20 mouse cellular contexts compared by ENCODE assay signal in genomic region chr10:62310259-62311039, GRCm38 (mm10). TPM values are rescaled to one million over a fixed set of nuclear protein-coding genes. Genes with fewer than 3 reads are reported as not detected.
DNase-seq lines count a peak whose midpoint lies in the region; ATAC-seq and TF ChIP-seq lines count a peak whose summit lies in the region.
"Had no signal": no experiment of that assay in that cellular context is flagged by ENCODE, and none has a peak within 500 bp of the region (broad histone marks: within the 10 kb centered on the region; RNA-seq: fewer than 3 reads in every experiment).

No protein-coding gene starts in this region.

- H3K4me2 ChIP-seq in heart, embryonic 15.5 days = no peak overlapping the region
- H3K4me2 ChIP-seq: forebrain, embryonic 13.5 days; midbrain, embryonic 11.5 days had no signal

- no peak for TF ChIP-seq CTCF in layer of hippocampus, adult 2 months (conservative IDR thresholded peaks at IDR 0.05)

- H3K27me3 ChIP-seq in heart, embryonic 15.5 days = no peaks in the 10 kb centered on the region
- H3K27me3 ChIP-seq in hindbrain, embryonic 10.5 days (ENCODE audit: insufficient read depth, poor library complexity, severe bottlenecking) = no peaks in the 10 kb centered on the region
- H3K27me3 ChIP-seq: forebrain, embryonic 13.5 days had no signal

- H3K4me3 ChIP-seq in heart, embryonic 15.5 days = no peak overlapping the region
- H3K4me3 ChIP-seq in layer of hippocampus, adult 2 months = no peak overlapping the region
- H3K4me3 ChIP-seq in hindbrain, embryonic 10.5 days = no peak overlapping the region
- H3K4me3 ChIP-seq: forebrain, embryonic 13.5 days had no signal

- H3K9ac ChIP-seq in heart, embryonic 15.5 days = no peak overlapping the region
- H3K9ac ChIP-seq: forebrain, embryonic 13.5 days; liver, postnatal 0 days had no signal

- peaks cover 23% of the 10 kb centered on the region; the same call in 1 of the 2 replicates for H3K36me3 ChIP-seq in heart, embryonic 15.5 days
- peaks cover 4% of the 10 kb centered on the region; the same call in 1 of the 2 replicates for H3K36me3 ChIP-seq in hindbrain, embryonic 10.5 days

- no peaks in the 10 kb centered on the region for H3K9me3 ChIP-seq in heart, embryonic 15.5 days (replicated peaks)
- H3K9me3 ChIP-seq in hindbrain, embryonic 10.5 days = no peaks in the 10 kb centered on the region
- H3K9me3 ChIP-seq: forebrain, embryonic 13.5 days had no signal

- no peak for ATAC-seq in heart, embryonic 15.5 days (replicated peaks; ENCODE audit: insufficient number of reproducible peaks, insufficient read depth, low FRiP score, low read depth)
- ATAC-seq: forebrain, embryonic 13.5 days; hindbrain, postnatal 0 days; intestine, postnatal 0 days; liver, postnatal 0 days had no signal

- H3K4me1 ChIP-seq in heart, embryonic 15.5 days (replicated peaks) = peaks cover 26% of the 10 kb centered on the region
- peaks cover 19% of the 10 kb centered on the region for H3K4me1 ChIP-seq in hindbrain, embryonic 10.5 days (replicated peaks)

- intact Hi-C loops in heart, postnatal 10 days (cut with DNase I) = no loop called here

- WGBS in heart, embryonic 15.5 days = 59% methylated on average over 10 of the region's 10 CpGs
- 88% methylated on average over 10 of the region's 10 CpGs for WGBS in hindbrain, embryonic 10.5 days

- peak; percentile 60 to 63 for DNase-seq in cerebellum, adult 18-20 months
- DNase-seq in cerebellum, adult 8-10 months = no peak
- DNase-seq in heart, postnatal 10 days = no peak
- no peak for DNase-seq in layer of hippocampus, adult 2 months (ENCODE audit: low spot score in 2 of 2)
- DNase-seq in layer of hippocampus, postnatal 36 days = no peak
- peak; percentile 78 for DNase-seq in brain, adult 2 months (ENCODE audit: low read depth, low spot score)
- no peak for DNase-seq in hindbrain, embryonic 10.5 days (ENCODE audit: low spot score)
- DNase-seq: adrenal gland, postnatal 36 days; liver, postnatal 0 days; right cerebral cortex, adult 18-20 months had no signal

- peak overlapping the region; percentile 37 for H3K27ac ChIP-seq in heart, embryonic 15.5 days
- H3K27ac ChIP-seq in layer of hippocampus, adult 2 months = peak overlapping the region; percentile 37; the same call in 1 of the 2 replicates
- H3K27ac ChIP-seq in hindbrain, embryonic 10.5 days = no peak overlapping the region
- H3K27ac ChIP-seq: forebrain, embryonic 13.5 days; hindbrain, postnatal 0 days; stomach, postnatal 0 days had no signal

RNA-seq across cellular contexts. Expression of gene Tacr2, which starts 58.2 kb away (rescaled TPM):
- polyA plus RNA-seq in heart, embryonic 15.5 days (2015; fragmentation: Nextera tagmentation; extraction: Ambion mirVana) = 0.14 TPM in 1 of 2 replicates, not detected in the other
- not detected for total RNA-seq in heart, postnatal 10 days (2021)
- total RNA-seq in layer of hippocampus, adult 2 months (2021) = not detected
- total RNA-seq in layer of hippocampus, postnatal 36 days (2021) = not detected
- not detected in 2 replicates for polyA plus RNA-seq in hindbrain, embryonic 10.5 days (2016; fragmentation: Nextera tagmentation; extraction: Ambion mirVana)
- total RNA-seq: gastrocnemius, adult 8-10 months; granulocyte monocyte progenitor cell, adult 5-6 weeks; hematopoietic stem cell, adult 5-6 weeks; hindbrain, postnatal 0 days; liver, adult 2 months had no signal
- polyA plus RNA-seq: forebrain, embryonic 13.5 days; liver, adult 2 months; liver, postnatal 0 days; midbrain, embryonic 11.5 days had no signal

Comparison
In these comparisons a context has a peak if more than half of its experiments do, and no peak if none do; other contexts are left out.
1. DNase-seq: peak in cerebellum, adult 18-20 months (2 of 2) and brain, adult 2 months (single experiment); none in cerebellum, adult 8-10 months (single experiment), heart, postnatal 10 days (0 of 2), layer of hippocampus, adult 2 months (0 of 2), layer of hippocampus, postnatal 36 days (0 of 2) and hindbrain, embryonic 10.5 days (single experiment).